Mouse (Mus musculus): ENCODE results near the gene Rangap1. TPM values are rescaled to one million over a fixed set of nuclear protein-coding genes. Genes with fewer than 3 reads are reported as not detected.

Gene Rangap1
- polyA plus RNA-seq (2015; fragmentation: Nextera tagmentation; extraction: Ambion mirVana): 33.9 and 39.7 TPM in 2 replicates

DNA sequence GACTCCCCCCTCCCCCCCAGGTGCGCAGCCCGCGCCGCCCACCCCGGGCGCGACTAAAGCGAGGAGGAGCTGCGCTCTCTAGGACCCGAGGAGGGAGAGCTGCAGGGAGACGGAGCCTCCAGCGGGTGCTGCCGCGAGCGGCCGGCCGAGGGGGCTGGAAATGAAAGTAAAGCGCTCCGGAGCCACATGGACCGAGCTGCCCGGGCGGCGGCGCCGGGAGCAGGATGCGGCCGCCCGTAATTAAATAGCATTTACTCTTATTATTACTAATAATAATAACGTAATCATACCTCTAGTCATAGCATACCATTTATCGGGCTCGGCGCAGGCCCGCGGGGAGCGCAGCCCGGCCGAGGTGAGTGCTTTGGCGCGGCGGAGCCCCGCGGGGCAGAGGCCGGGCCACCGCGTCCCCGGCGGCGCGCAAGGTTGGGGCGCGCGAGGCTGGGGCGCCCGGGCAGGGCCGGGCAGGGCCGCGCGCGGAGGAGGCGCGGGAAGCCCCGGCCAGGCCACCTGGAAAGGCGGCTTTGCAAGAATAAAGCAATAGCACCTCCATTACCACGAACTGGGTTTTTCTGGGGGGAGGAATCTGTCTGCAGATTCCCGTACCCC, at the start of gene Rangap1, which contains the start of gene Zc3h7b:
TSS of gene Rangap1 (minus strand) at position 539 of the 609 bp plus-strand sequence.
TSS of gene Zc3h7b (plus strand) at position 66 of the 609 bp plus-strand sequence.
- peak; percentile 91 for DNase-seq (ENCODE audit: low spot score)
- H3K27me3 ChIP-seq (ENCODE audit: insufficient read depth, low read length): no peaks in the 10 kb centered on the region
- 0 out of 2 replicates have a peak, but pooled peaks cover 6% of the 10 kb centered on the region for H3K4me1 ChIP-seq (replicated peaks; ENCODE audit: insufficient read depth, low read length)
- peak within 1 kb of the TSS; percentile 97 for H3K4me3 ChIP-seq (replicated peaks; ENCODE audit: low read depth, low read length)
- WGBS: under 1% methylated on average over 62 of the region's 65 CpGs
- H3K27ac ChIP-seq: peak within 1 kb of the TSS; percentile 95
- no peaks in the 10 kb centered on the region for H3K36me3 ChIP-seq (ENCODE audit: insufficient read depth, low read length)
- peak within 1 kb of the TSS; percentile 89 for H3K4me2 ChIP-seq (ENCODE audit: low read length)
- peak; percentile 75 for ATAC-seq (replicated peaks; ENCODE audit: low FRiP score, low read depth)
- peak within 1 kb of the TSS; percentile 92 for H3K9ac ChIP-seq (ENCODE audit: low read depth, low read length)
- TF ChIP-seq CTCF (IDR thresholded peaks at IDR 0.05; ENCODE audit: low read depth): peak; percentile 27
- no peaks in the 10 kb centered on the region for H3K9me3 ChIP-seq (replicated peaks; ENCODE audit: low read length)

DNA sequence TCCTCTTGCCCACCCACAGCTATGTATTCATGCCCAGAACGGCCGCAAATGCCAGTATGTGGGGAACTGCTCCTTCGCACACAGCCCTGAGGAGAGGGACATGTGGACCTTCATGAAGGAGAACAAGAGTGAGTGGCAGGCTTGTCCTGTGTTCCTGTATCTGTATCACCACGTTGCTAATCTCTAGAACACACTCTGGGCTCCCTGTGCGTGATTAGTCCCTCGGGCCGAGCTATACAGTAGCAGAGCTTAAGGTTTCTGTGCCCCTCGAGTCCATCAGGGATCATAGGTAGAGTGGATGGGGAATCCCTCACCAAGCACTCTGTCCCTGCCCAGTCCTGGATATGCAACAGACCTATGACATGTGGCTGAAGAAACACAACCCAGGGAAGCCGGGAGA, 47.1 kb upstream of the Rangap1 start:
- ATAC-seq (replicated peaks; ENCODE audit: low FRiP score, low read depth): no peak
- H3K27ac ChIP-seq: no peak overlapping the region
- WGBS: 90% methylated on average over 9 of the region's 9 CpGs

DNA sequence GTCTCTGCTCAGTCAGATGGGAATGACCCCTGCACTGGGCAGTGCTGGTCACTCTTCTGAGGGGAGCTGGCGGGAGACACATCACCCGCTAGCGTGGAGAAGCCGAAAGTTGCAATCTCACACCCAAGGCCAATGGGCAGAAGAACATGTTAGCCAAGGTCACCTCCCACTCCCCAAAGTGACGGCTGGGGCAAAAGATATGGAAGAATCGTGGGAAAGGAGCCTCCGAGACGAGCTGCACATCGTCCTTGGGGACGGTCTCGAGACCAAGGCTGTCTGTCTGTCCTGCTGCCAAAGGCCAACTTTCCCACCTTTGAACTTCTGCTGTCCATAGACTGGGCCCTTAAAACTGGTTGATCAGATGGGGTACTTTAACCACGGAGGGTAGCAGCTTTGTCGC, 42.2 kb upstream of the Rangap1 start:
- ATAC-seq (replicated peaks; ENCODE audit: low FRiP score, low read depth): no peak
- DNase-seq (ENCODE audit: low spot score): no peak
- 85% methylated on average over 13 of the region's 13 CpGs for WGBS
- Histone ChIP-seq H3K27ac (no peak overlapping the region), H3K4me2 (ENCODE audit: low read length) (no peak overlapping the region), H3K27me3 (ENCODE audit: insufficient read depth, low read length) (no peaks in the 10 kb centered on the region), H3K9me3 (replicated peaks; ENCODE audit: low read length) (no peaks in the 10 kb centered on the region), H3K4me3 (replicated peaks; ENCODE audit: low read depth, low read length) (no peak overlapping the region), H3K4me1 (replicated peaks; ENCODE audit: insufficient read depth, low read length) (no peaks in the 10 kb centered on the region), H3K9ac (ENCODE audit: low read depth, low read length) (no peak overlapping the region), H3K36me3 (ENCODE audit: insufficient read depth, low read length) (peaks cover 60% of the 10 kb centered on the region)
- TF ChIP-seq CTCF (IDR thresholded peaks at IDR 0.05; ENCODE audit: low read depth): no peak

More for the DNA sequence above, 47.1 kb upstream of the Rangap1 start:
- TF ChIP-seq CTCF (IDR thresholded peaks at IDR 0.05; ENCODE audit: low read depth): no peak
- DNase-seq (ENCODE audit: low spot score): no peak
- H3K36me3 ChIP-seq (ENCODE audit: insufficient read depth, low read length): peaks cover 34% of the 10 kb centered on the region
- no peaks in the 10 kb centered on the region for H3K27me3 ChIP-seq (ENCODE audit: insufficient read depth, low read length)
- no peaks in the 10 kb centered on the region for H3K9me3 ChIP-seq (replicated peaks; ENCODE audit: low read length)
- H3K4me1 ChIP-seq (replicated peaks; ENCODE audit: insufficient read depth, low read length): no peaks in the 10 kb centered on the region
- no peak overlapping the region for H3K9ac ChIP-seq (ENCODE audit: low read depth, low read length)
- no peak overlapping the region for H3K4me3 ChIP-seq (replicated peaks; ENCODE audit: low read depth, low read length)
- no peak overlapping the region for H3K4me2 ChIP-seq (ENCODE audit: low read length)

DNA sequence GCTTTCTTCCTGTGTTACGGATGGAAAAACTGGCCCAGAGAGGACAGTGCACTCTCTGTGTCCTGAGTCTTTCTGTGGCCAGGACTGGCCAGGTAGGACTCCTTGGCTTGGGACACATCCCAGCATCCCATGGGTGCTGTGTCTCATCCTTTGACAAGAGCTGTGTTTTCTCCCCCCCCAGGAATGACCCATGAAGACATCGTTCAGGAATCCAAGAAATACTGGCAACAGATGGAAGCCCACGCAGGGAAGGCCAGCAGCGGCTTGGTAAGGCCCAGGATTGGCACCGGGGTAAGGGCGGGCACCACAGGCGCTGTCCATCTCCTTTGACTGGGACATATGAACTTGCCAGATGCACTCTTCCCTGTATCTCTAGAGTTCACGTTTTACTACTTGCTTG, 40.4 kb upstream of the Rangap1 start:
- Histone ChIP-seq H3K9me3 (replicated peaks; ENCODE audit: low read length) (no peaks in the 10 kb centered on the region), H3K27me3 (ENCODE audit: insufficient read depth, low read length) (no peaks in the 10 kb centered on the region), H3K4me2 (ENCODE audit: low read length) (no peak overlapping the region), H3K9ac (ENCODE audit: low read depth, low read length) (no peak overlapping the region), H3K4me1 (replicated peaks; ENCODE audit: insufficient read depth, low read length) (no peaks in the 10 kb centered on the region), H3K36me3 (ENCODE audit: insufficient read depth, low read length) (peaks cover 61% of the 10 kb centered on the region), H3K4me3 (replicated peaks; ENCODE audit: low read depth, low read length) (no peak overlapping the region), H3K27ac (no peak overlapping the region)
- TF ChIP-seq CTCF (IDR thresholded peaks at IDR 0.05; ENCODE audit: low read depth): no peak
- no peak for DNase-seq (ENCODE audit: low spot score)
- WGBS: 95% methylated on average over 8 of the region's 8 CpGs
- ATAC-seq (replicated peaks; ENCODE audit: low FRiP score, low read depth): no peak

DNA sequence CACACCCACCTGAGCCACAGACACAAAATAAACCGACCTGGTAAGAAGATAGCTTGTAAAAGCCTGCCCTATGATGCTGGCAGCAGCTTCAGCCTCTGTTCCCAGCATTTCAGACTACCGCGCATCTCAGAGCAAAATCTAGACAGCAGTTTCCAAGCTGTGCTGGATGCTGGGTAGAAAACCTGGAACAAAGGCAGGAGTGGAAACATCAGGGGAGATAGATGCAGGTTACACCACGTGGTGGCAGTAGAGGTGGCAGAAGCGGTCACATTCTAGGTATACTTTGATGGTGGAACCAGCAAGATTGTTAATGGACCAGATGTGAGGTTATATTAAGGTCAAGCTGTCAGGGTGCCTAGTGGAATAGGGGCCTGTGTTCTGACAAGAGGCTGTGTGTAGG, 39.4 kb upstream of the Rangap1 start:
- H3K27ac ChIP-seq: no peak overlapping the region
- H3K4me1 ChIP-seq (replicated peaks; ENCODE audit: insufficient read depth, low read length): no peaks in the 10 kb centered on the region
- no peaks in the 10 kb centered on the region for H3K27me3 ChIP-seq (ENCODE audit: insufficient read depth, low read length)
- H3K9me3 ChIP-seq (replicated peaks; ENCODE audit: low read length): no peaks in the 10 kb centered on the region
- ATAC-seq (replicated peaks; ENCODE audit: low FRiP score, low read depth) (peak; percentile 16; the same call in 1 of the 2 replicates), DNase-seq (ENCODE audit: low spot score) (peak; percentile 63)
- WGBS: 32% methylated on average over 5 of the region's 5 CpGs
- H3K4me3 ChIP-seq (replicated peaks; ENCODE audit: low read depth, low read length): no peak overlapping the region
- H3K4me2 ChIP-seq (ENCODE audit: low read length): no peak overlapping the region
- H3K36me3 ChIP-seq (ENCODE audit: insufficient read depth, low read length): peaks cover 67% of the 10 kb centered on the region
- TF ChIP-seq CTCF (IDR thresholded peaks at IDR 0.05; ENCODE audit: low read depth): peak; percentile 71
- H3K9ac ChIP-seq (ENCODE audit: low read depth, low read length): no peak overlapping the region

DNA sequence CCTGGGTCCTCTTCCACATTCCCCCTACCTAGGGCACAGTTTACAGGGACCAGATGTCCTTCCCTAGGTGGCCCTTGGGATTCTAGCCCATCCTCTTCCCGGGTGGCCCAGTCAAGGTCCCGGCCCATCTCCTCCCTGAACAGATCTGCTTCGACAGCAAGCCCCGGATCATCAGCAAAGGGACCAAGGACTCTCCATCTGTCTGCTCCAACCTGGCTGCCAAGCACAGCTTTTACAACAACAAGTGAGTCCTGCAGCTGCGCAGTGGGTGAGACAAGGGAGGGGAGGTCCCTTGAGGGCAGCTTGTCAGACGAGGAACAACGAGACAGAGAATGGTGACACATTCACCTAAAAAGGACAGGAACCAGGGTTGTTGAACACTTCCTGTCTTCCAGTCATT, 36.5 kb upstream of the Rangap1 start:
- H3K9ac ChIP-seq (ENCODE audit: low read depth, low read length): no peak overlapping the region
- no peaks in the 10 kb centered on the region for H3K9me3 ChIP-seq (replicated peaks; ENCODE audit: low read length)
- DNase-seq (ENCODE audit: low spot score) (no peak), ATAC-seq (replicated peaks; ENCODE audit: low FRiP score, low read depth) (no peak)
- peaks cover 79% of the 10 kb centered on the region for H3K36me3 ChIP-seq (ENCODE audit: insufficient read depth, low read length)
- no peak for TF ChIP-seq CTCF (IDR thresholded peaks at IDR 0.05; ENCODE audit: low read depth)
- H3K27ac ChIP-seq: no peak overlapping the region
- no peaks in the 10 kb centered on the region for H3K27me3 ChIP-seq (ENCODE audit: insufficient read depth, low read length)
- H3K4me1 ChIP-seq (replicated peaks; ENCODE audit: insufficient read depth, low read length): no peaks in the 10 kb centered on the region
- no peak overlapping the region for H3K4me3 ChIP-seq (replicated peaks; ENCODE audit: low read depth, low read length)
- no peak overlapping the region for H3K4me2 ChIP-seq (ENCODE audit: low read length)
- 73% methylated on average over 7 of the region's 7 CpGs for WGBS
